Mouse (Mus musculus) embryo, embryonic 11.5 days (tissue): ENCODE data around the gene Olfr965.
"Not testable (repeated sequence)": the region's sequence is repeated elsewhere in the genome, so short reads cannot be mapped to it uniquely, and the experiment has no call there.

Experiments used
- DNase-seq: peaks from one replicate; pipeline ENCODE4 v3.0.0-alpha.2; 2012; ENCODE audit warnings: low read depth, low spot score

Gene Olfr965

GRCm38 (mm10) chr9:39711053-39711452 lies at the start of gene Olfr965:
Gene Olfr965, plus strand, starts transcription at chr9:39711353.
- no peak for DNase-seq

- no peak for DNase-seq
Measured at GRCm38 (mm10) chr9:39666905-39667304, 44.2 kb upstream of the Olfr965 start, which contains the start of gene Olfr963. Gene Olfr963, plus strand, starts transcription at chr9:39667205.

GRCm38 (mm10) chr9:39669723-39670122 lies 41.4 kb upstream of the Olfr965 start:
- no peak for DNase-seq

- no peak for DNase-seq
Measured at GRCm38 (mm10) chr9:39674820-39675219, 36.3 kb upstream of the Olfr965 start.

GRCm38 (mm10) chr9:39678557-39678956 lies 32.6 kb upstream of the Olfr965 start:
- DNase-seq, result no peak

GRCm38 (mm10) chr9:39679280-39679679 lies 31.9 kb upstream of the Olfr965 start:
- no peak for DNase-seq

GRCm38 (mm10) chr9:39701123-39701522 lies 10.0 kb upstream of the Olfr965 start:
- not testable (repeated sequence) for DNase-seq

- DNase-seq, result no peak
Measured at GRCm38 (mm10) chr9:39707017-39707416, 4.1 kb upstream of the Olfr965 start, which contains the start of gene Olfr149. Gene Olfr149, minus strand, starts transcription at chr9:39707117.

- DNase-seq, result no peak
Measured at GRCm38 (mm10) chr9:39708958-39709357, 2.2 kb upstream of the Olfr965 start.

GRCm38 (mm10) chr9:39730678-39731077 lies 19.5 kb downstream of the Olfr965 start, which contains the start of gene Olfr150:
Gene Olfr150, plus strand, starts transcription at chr9:39730978.
- DNase-seq, result no peak

- no peak for DNase-seq
Measured at GRCm38 (mm10) chr9:39740741-39741140, 29.6 kb downstream of the Olfr965 start.

- no peak for DNase-seq
Measured at GRCm38 (mm10) chr9:39745949-39746348, 34.8 kb downstream of the Olfr965 start, which contains the start of gene Olfr967. Gene Olfr967, plus strand, starts transcription at chr9:39746249.

GRCm38 (mm10) chr9:39746428-39746827 lies 35.3 kb downstream of the Olfr965 start:
- DNase-seq, result no peak
